Comparison of ENCODE assay signal across 9 mouse cellular contexts in the genomic region with DNA sequence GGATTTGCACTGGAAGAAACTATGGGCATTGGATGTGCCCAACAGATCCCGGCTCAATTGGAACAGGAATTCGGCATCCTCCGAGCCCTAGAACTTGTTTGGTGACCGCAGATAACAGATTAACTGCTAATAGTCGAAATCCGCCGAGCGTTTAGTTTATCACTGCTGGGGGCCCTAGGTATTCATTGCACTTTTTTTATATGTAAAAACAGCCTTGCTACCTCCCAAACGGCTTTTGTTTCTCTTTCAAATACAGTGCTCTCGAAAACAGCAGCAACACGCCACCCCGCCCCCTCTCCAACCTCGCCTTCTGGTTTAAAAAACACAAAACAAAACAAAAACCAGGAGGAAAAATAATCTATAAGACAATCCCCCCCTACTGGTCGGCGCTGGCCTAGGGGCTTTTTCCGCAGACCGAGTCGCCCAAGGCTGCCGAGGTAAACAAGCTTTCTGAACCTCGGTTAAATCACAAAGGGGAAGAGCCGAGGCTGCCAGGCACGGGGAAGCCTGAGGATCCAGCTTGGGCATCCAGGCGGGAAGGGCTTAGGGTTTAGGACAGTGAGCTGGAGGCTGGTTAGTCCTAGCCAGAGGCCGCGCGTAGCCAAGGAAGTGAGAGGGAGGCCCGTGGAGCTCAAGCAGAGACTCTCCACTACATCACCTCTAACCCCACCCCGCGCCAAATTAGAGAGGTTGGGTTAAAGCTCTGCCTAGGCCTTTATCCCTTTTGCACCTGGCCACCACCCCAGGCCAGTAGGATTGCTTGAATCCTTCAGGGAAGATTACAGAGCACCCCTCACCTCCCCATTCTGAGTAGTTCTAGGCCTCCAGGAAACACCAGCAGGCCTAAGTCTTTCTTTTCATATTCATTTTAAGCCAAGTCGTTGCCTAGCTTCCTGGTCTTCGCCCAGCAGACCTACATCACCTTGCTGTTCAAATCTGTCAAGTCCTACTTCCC. TPM values are rescaled to one million over a fixed set of nuclear protein-coding genes. Genes with fewer than 3 reads are reported as not detected.
DNase-seq lines count a peak whose midpoint lies in the region; ATAC-seq lines count a peak whose summit lies in the region.
"Had no signal": no experiment of that assay in that cellular context is flagged by ENCODE, and none has a peak within 500 bp of the region (broad histone marks: within the 10 kb centered on the region; RNA-seq: fewer than 3 reads in every experiment).

No protein-coding gene starts in this region.

- peak overlapping the region; percentile 31 for H3K4me2 ChIP-seq in liver, embryonic 16.5 days (ENCODE audit: low read depth, low read length)
- no peak overlapping the region for H3K4me2 ChIP-seq in kidney, embryonic 14.5 days (replicated peaks; ENCODE audit: low read depth, low read length)

- no peaks in the 10 kb centered on the region for H3K36me3 ChIP-seq in liver, embryonic 16.5 days (ENCODE audit: control insufficient read depth, insufficient read depth)
- no peaks in the 10 kb centered on the region for H3K36me3 ChIP-seq in kidney, embryonic 14.5 days (ENCODE audit: control insufficient read depth, insufficient read depth, low read length)
- H3K36me3 ChIP-seq: G1E had no signal

- 10% methylated on average over 31 of the region's 31 CpGs for WGBS in liver, embryonic 16.5 days (ENCODE audit: insufficient replicate concordance)
- WGBS in kidney, embryonic 14.5 days: 11% methylated on average over 31 of the region's 31 CpGs

- intact Hi-C loops in gastrocnemius, postnatal 14 days (cut with DNase I; ENCODE audit: low total_unique reads): no loop called here
- intact Hi-C loops in left cerebral cortex, postnatal 36 days (cut with DNase I): loop anchor here (10.0 kb wide), 1 partner anchor 349 kb away; no protein-coding TSS in a partner anchor

- peaks cover 85% of the 10 kb centered on the region for H3K27me3 ChIP-seq in liver, embryonic 16.5 days (ENCODE audit: control insufficient read depth, insufficient read depth, low read depth, low read length)
- peaks cover 37% of the 10 kb centered on the region for H3K27me3 ChIP-seq in kidney, embryonic 14.5 days (ENCODE audit: control insufficient read depth, insufficient read depth, low read length)

- H3K9me3 ChIP-seq in liver, embryonic 16.5 days (replicated peaks; ENCODE audit: control insufficient read depth, low read length): no peaks in the 10 kb centered on the region
- no peaks in the 10 kb centered on the region for H3K9me3 ChIP-seq in kidney, embryonic 14.5 days (ENCODE audit: control insufficient read depth, low read length)
- H3K9me3 ChIP-seq: G1E had no signal

- H3K4me1 ChIP-seq in liver, embryonic 16.5 days (ENCODE audit: control insufficient read depth, low read depth, low read length): no peaks in the 10 kb centered on the region; the same call in 1 of the 2 replicates
- peaks cover 22% of the 10 kb centered on the region for H3K4me1 ChIP-seq in kidney, embryonic 14.5 days (ENCODE audit: control insufficient read depth, insufficient read depth, low read length)

- no peak overlapping the region for H3K9ac ChIP-seq in liver, embryonic 16.5 days (ENCODE audit: low read depth, low read length)
- no peak overlapping the region for H3K9ac ChIP-seq in kidney, embryonic 14.5 days (ENCODE audit: low read depth, low read length)

- no peak for ATAC-seq in liver, embryonic 16.5 days (ENCODE audit: low read depth)
- ATAC-seq in kidney, embryonic 14.5 days (ENCODE audit: low FRiP score, low TSS enrichment): no peak

- H3K27ac ChIP-seq in liver, embryonic 16.5 days (ENCODE audit: low read length): no peak overlapping the region
- H3K27ac ChIP-seq in kidney, embryonic 14.5 days (ENCODE audit: low read depth, low read length): no peak overlapping the region

- H3K4me3 ChIP-seq in liver, embryonic 16.5 days (ENCODE audit: low read depth, low read length): no peak overlapping the region
- H3K4me3 ChIP-seq in kidney, embryonic 14.5 days (ENCODE audit: low read length): no peak overlapping the region

- peak; percentile 34 for DNase-seq in gastrocnemius, postnatal 10 days
- no peak for DNase-seq in gastrocnemius, postnatal 14 days
- DNase-seq in thymus, postnatal 0 days (ENCODE audit: low spot score): peak; percentile 52
- no peak for DNase-seq in thymus, postnatal 10 days (ENCODE audit: low spot score in 2 of 2)
- no peak for DNase-seq in urinary bladder, postnatal 4 days (ENCODE audit: low spot score in 2 of 2)
- no peak for DNase-seq in left cerebral cortex, postnatal 36 days (ENCODE audit: low spot score in 2 of 2)

RNA-seq across cellular contexts. Expression of a gene that starts 6.7 kb away (rescaled TPM):
- total RNA-seq in gastrocnemius, postnatal 10 days (2021): 10 to 100 TPM; 20.6 to 28.0 TPM
- total RNA-seq in gastrocnemius, postnatal 14 days (2021): 10 to 100 TPM; 14.7 to 20.1 TPM
- 14.1 and 14.2 TPM in 2 replicates for polyA plus RNA-seq in thymus, postnatal 0 days (2015; fragmentation: Nextera tagmentation; extraction: Ambion mirVana)
- polyA plus RNA-seq in liver, embryonic 16.5 days (2015; fragmentation: Nextera tagmentation; extraction: Ambion mirVana): 4.5 and 4.9 TPM in 2 replicates
- polyA plus RNA-seq in kidney, embryonic 14.5 days (2014; fragmentation: Nextera tagmentation; extraction: Ambion mirVana): 16.3 and 24.1 TPM in 2 replicates
- total RNA-seq in left cerebral cortex, postnatal 36 days (2021): 10 to 100 TPM; 24.9 to 32.1 TPM

Comparison
In these comparisons a context has a peak if more than half of its experiments do, and no peak if none do; other contexts are left out.
1. DNase-seq: peak in gastrocnemius, postnatal 10 days (single experiment) and thymus, postnatal 0 days (single experiment); none in gastrocnemius, postnatal 14 days (single experiment), thymus, postnatal 10 days (0 of 2), urinary bladder, postnatal 4 days (0 of 2) and left cerebral cortex, postnatal 36 days (0 of 2).